Mouse (Mus musculus): ENCODE results near the gene Arhgef3.

DNA sequence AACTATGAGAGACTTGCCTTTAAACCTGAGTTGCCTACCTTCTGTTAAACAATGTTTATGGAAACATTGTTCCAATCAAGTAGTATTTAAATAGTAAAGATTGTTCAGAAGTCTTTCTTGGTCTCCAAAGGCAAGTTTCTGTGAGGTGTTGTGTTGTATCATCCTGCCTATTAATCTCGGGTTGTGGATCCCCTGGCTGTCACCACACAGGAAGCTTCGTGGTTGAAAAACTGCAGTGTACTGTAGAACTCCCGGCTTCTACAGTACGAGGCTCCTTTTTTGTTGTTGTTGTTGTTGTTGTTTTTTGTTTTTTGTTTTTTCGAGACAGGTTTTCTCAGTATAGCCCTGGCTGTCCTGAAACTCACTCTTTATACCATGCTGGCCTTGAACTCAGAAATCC is 29.2 kb upstream of the Arhgef3 start:
- TF ChIP-seq CTCF (IDR thresholded peaks at IDR 0.05; ENCODE audit: insufficient read depth, low read length) (no peak), POLR2A (IDR thresholded peaks at IDR 0.05; ENCODE audit: borderline replicate concordance, extremely low read depth, low read depth, low read length) (no peak)

All from lung, adult 2 months (tissue).